Mouse (Mus musculus) skeletal muscle tissue, adult 2 months (tissue): ENCODE measurements around the gene Slc38a10.
A peak's percentile ranks its signal among the peaks of the same experiment; 100 is the strongest.

ENCODE experiments used
- DNase-seq: peaks from one replicate; pipeline ENCODE4 v3.0.0-alpha.2; 2012; ENCODE audit warnings: low read depth, low spot score

Slc38a10 gene

DNA sequence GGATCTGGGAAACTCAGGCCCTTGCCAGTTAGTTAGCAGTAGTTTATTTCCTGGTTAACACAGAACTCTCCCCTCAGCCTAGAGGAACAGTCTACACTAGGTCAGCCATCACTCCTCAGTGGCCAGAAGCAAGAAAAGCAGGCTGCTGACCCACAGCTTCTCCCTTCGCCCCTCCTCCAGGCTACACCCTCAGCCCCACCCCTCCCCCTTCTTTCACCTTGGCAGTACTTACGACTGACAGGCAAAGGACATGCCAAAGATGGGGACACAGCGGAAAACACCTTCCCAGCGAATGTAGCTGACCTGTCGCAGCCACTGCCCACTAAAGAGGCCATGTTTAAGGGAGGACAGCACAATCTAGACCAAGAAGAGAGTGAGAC is 13.5 kb downstream of the Slc38a10 start:
- no peak for DNase-seq

DNA sequence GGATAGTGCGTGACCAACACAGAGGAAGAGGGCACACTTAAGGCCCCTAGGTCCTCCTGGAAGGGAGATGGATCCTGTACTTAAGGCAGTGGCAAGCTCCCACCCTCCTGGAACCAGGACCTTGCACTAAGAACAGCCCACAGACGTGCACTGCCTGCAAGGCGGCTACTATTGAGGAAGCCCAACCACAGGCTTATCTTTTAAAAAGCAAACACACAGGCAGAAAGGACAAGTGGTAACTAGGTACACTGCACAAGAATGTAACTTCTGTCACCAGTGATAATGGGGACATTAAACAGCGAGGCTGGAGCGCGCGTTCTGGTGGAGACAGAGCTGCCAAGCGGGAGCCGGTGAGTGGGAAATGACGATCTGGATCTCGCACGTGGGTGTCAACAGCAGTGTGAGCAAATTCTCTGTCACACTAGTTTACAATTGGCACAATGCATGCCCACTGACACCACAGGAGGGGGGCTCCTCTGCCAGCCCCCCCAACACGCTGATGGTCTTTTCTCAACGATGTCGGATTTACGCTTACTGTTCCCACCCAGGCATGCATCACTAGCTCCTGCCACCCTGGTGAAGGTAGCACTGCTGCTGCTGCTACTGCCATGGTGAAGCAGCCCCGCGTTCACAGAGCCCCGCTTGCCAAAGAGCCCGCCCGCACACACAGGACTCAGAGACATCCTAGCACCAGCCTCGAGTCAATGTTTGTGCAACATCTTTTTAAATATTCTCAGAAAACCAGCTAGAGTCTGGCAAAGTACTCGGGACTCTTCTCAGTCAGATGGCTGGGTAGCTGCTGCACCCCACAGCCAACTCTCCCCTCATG is 14.1 kb downstream of the Slc38a10 start:
- no peak for DNase-seq

DNA sequence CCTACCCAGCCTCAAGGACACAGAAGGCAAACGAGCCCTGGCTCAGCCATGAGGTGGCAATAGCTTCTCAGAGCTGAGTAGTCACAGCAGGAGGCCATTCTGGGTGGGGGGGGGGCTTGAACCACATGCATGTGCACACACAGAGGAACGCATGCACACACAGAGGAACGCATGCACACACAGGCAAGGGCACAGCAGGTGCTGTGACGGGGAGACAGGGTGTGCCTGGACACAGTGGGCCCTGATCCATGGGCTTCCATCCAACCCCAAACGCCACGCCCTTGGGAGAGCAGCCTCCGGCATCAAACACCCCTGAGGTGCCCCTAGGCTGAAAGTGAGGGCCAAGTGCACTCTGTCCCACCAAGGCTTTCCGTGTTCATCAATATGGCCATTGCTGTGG is 15.0 kb downstream of the Slc38a10 start:
- no peak for DNase-seq

DNA sequence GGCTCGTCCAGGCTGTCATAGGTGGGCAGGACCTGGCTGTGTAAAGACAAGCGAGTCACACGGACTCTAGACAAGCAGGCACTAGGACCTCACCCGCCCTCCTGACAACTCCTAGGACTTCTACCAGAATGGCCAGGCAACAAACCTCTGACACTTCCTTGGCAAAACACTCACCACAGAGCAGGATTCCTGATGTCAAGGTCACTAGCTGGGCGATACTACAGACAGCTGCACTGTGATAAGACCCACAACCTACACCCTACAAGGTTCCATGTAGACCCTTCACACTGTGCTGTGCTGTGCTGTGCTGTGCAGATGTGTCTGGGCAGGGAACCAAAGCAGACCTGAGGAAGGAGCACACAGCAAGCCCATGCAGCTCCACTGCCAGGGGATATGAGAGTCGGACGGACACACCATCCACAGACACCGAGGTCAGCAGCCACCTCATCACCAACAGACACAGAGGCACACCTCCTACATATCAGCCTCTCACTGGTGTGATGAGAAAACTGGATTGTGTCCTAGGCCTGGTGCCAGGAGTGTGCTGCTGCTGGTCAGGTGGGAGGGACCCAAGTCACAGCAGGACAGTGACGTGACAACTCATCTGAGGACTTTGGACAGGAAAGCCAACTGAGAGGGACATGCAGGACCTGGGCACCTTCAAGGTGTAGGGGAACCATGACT is 16.2 kb downstream of the Slc38a10 start:
- no peak for DNase-seq

DNA sequence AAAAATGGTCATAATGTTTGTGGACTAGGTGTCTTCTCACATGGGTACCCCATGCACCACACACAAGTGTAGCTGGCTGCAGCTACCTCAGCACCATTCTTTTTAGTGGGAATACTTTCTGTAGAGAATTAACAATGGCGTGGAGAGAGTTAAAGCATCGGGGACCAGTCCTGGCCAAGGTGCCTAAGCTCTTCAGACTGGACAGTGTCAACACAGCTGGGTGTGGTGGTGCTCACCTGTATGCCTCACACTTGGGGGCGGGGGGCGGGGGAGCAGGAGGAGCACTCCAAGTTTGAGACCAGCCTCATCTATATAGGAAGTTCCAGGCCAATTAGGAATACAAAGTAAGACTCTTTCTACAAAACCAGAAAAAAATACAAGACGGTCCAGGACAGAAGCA is 17.0 kb downstream of the Slc38a10 start:
- no peak for DNase-seq

DNA sequence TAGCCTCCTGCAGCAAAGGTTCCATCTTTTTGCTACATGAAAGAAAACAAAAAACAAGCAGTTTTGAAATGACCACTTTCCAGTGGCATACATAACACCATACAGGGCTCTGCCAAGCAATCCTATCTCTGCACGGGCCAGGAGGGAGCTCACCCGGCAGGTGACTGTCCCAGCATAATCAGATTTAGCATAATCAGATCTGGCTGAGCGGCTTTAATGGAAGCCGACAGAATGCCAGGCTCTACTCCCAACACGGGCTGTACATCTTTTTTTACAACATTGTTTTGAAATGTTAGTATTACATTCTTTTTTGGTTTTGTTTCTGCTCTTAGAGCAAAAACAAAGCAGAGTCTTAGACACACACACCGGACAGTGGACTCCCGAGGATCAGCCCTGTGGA is 21.9 kb downstream of the Slc38a10 start:
- no peak for DNase-seq

DNA sequence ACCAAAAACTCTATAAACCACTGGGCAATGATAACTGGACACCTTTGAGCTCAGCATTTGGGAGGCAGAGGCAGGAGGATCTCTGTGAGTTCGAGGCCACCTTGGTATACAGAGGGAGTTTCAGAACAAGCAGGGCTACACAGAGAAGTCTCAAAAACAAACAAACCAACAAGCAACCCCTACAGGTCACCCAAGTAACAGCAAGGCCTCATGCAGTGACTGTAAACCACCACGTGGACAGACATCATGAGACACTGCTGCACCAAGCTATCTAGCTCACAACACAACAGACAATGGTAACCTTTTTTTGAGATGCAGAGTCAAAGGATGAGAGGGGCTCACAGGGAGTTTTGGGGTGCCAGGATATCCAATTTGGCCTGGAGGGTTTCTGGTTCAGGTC is 24.3 kb downstream of the Slc38a10 start:
- DNase-seq = no peak

DNA sequence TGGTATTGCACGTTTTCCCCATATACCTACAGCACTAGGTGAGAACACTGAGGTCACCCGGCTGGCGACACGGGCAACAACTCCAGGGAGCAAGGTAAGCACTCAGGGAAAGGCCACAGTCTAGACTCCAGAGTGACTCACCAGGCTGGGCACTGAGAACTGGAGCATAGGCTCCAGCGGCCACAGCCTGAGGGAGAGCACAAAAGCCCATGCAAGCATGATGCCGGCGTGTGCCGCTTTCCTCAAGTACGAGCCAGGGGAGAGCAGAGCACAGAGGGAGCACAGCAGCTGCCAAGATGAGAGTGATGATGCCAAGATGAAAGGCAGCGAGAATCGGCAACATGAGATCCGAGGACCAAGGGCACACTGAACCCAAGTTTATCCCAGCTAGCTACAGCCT is 29.0 kb downstream of the Slc38a10 start:
- DNase-seq = peak; percentile 70

DNA sequence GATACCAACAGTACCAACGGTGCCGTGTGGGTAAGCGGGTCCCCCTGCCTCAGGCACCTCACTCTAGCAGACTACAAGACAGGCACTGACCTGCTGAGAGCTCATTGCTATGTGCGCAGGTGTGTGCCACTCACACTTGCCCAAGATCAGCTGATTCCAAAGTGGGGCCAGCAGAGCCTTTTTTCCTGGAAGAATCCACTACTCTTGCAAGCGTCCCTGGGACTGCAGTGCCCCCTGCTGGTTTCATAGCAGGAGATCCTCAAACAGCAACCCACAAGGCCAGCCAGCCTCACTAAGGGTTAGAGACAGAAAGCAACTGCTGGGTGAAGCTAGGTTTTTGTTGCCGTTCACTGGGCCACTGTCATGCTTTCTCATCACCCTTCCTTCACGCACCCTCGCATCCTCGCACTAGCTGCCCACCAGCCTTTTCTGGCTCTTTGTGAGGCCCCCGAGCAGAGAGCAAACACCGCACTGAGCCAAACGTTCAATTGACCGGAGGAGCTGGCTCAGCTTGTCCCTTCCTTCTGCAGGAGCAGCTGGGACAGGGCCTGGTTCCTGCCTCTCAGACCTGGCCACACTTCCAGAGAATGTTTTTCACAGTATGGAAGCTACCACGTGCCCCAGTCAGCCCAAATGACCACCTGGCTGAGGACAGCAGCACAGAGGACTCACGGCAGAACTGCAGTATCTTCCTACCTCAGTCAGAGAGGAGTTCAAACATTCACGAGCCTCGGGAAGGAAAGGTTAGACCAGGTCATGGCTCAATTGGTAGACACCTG is 30.3 kb downstream of the Slc38a10 start:
- DNase-seq = no peak

DNA sequence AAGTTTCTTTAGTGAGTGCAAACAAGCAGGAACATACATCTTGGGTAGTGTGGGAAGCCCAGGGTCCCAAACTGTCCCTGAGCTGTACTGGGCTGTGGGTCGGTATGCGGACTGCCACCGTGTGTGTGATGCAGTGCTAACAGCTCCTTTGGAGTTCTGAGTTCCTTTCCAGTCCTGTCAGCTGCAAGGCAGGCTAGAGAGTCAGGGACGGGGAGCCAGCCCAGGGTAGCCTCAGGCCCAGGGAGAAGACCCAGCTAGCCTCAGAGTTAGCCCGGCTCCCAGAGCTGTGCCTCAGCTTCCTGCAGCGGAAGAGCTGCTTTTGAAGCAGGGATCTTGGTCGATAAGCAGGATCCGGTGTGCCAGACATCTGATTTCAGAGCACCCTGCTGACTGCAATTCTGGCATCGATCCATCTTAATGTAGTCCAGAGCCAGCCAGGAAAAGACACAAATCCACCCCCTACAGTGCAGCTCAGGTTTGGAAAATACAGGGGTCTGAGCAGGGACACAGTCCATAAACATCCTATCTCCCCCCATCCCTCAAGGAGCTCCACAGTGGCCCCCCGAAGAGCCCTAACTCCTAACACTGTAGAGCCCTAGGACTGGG is 31.1 kb downstream of the Slc38a10 start:
- DNase-seq = no peak

DNA sequence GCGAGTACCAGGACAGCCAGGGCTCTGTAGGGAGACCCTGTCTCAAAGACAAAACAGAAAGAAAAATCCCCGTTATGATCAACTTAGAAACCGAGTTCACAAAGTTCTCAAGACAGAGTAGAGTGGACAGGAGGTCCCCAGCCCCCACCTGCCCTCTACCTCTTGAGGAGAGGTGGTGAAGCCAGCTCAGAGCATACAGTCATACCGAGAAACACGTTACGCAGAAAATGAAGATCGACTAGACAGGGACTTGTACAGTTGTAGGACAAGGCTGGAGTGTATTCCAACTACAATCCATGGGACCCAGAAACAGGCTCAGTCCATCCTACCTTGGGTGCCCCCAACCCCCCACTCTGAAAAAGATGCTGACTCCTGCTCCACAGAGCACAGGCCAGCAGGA is 32.0 kb downstream of the Slc38a10 start:
- DNase-seq = no peak

DNA sequence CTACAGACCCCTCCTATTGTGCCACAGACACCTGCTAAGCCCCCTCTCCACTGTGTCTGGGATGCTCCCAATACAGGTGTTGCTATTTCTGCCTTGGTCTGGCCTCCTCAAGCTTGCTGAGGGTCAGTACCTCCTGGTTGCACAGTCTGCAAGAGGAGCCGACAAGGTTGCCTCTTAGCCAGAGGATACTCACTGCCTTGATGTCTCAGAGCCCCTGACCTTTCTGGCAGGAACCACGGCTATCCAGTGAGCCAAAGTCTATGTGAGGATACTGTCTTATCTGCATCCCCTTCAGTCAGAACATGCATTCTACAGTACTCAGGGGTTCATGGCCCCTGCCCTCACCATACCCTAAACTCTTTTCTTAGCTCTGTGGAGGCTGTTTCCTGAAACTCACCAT is 33.5 kb downstream of the Slc38a10 start:
- no peak for DNase-seq

DNA sequence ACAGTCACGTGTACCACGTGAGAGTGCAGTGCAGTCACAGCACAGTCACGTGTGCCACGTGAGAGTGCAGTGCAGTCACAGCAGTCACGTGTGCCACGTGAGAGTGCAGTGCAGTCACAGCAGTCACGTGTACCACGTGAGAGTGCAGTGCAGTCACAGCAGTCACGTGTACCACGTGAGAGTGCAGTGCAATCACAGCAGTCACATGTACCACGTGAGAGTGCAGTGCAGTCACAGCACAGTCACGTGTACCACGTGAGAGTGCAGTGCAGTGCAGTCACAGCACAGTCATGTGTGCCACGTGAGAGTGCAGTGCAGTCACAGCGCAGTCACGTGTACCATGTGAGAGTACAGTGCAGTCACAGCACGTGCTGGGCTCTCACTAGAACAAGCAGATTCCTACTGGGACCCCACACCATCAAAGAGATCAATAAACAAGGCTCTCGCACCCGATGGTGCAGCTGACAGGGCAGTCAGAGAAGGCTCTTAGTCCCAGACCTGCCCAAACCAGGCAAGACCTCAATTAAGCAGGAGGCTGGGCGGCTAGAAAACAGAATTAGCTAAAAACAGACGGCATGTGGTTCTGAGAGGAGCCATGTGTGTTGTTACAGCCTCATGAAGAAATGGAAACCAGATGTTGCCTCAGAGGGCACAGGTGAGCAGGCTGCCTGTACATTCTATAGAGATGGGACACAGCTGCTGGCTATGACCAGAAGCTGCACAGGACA is 36.5 kb downstream of the Slc38a10 start:
- DNase-seq = no peak

DNA sequence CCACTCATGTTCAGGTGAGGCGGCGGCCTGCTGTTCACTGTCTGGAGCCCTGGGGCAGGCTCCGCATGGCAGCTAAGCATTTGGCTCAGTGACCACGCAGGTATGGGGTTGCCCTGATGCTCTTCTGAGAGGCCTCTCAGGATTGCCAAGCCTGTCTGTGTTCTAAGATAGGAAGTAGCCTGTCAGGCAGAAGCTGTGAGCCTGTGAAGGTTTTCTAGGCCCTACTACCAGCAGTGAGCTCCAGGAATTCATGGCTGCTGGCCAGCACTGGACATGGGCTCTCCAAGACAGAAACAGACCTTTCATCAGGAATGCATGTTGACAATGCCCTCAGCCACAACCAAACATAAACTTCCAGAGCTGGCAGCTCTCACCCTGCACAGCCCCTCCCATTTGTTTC is 39.0 kb downstream of the Slc38a10 start:
- DNase-seq = no peak

DNA sequence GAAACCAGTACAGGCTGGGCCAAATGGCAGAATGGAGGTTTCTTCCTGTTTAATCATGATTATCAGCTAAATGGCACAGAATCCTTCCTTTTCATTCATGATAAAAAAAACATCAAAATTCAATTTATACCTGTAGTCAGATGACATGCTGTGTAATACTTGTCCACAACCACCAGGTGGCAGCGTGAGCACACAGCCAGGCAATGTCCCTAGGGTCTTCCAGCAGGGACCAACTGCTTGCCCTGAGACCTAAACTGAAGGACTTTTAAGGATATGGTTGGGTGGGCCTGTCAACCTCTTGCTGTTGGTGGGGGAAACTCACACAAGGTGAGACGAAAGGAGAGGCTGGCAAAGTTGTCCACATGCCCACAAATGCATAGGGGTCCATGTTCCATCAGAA is 40.1 kb downstream of the Slc38a10 start:
- peak; percentile 42 for DNase-seq

DNA sequence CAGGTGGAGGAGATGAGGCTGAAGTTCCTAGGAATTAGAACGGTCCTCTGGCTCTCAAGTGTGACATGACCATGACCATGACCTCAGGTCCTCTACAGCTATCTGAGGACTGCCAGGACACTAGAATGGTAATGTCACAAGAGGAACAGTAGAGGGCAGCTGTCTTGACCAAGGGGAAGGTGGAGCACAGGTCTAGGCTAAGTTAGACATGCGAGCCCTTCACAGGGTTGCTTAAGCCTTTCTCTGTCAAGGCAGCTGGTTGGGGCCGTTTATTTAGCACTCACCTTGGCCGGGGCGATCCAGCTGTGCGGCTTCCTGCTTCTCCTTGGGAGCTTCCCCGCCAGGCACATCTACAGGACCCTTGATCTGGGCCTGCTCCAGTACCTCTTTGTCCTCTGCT is 40.6 kb downstream of the Slc38a10 start:
- no peak for DNase-seq

DNA sequence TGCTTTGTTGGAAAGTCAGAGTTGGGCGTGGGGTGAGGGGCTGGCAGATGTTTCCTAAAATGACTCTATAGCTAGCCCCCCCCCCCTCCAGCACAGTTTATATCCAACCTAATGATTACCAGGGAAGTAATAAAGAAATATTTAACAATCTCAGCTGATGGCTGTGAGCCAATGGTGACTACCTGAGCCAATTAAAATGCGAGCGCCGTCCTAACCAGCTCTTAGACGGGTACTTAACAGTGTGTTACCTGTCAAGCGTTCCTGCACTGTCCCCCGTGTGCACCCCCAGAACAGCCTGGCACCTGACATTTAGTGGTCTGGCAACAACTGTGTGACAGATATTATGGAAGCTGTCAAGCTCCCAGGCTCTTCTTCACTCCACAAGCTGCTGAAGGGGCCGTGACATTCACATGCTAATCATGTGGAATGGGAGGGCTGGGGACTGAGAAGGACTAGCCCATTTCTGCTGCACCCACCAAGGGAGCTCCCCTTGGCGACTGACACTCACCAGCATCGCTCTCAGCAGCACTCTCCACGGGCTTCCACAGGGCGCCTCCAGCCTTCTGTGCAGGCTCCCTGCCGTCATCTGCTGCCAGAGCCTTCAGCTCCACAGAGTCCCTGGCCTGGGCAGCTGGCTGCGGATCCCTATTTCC is 41.5 kb downstream of the Slc38a10 start:
- DNase-seq = no peak

DNA sequence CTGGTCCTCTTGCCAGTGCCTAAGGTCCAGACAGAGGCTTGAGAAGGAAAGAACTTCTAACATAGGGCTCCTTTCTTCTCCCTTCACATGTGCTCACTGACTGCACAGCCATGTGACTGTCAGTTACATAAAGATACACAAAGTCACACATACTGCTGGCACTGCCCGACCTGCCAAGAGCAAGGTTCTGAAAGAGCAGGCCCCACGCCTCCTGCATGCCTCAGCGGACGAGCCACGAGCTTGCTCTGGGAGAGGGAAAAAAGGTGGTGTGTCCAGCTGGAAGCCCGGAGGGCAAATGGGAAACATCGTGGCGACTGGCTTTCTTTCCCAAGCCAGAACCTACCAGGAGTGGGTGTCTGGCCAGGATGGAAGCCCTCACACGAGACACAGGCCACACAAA is 43.4 kb downstream of the Slc38a10 start:
- no peak for DNase-seq

DNA sequence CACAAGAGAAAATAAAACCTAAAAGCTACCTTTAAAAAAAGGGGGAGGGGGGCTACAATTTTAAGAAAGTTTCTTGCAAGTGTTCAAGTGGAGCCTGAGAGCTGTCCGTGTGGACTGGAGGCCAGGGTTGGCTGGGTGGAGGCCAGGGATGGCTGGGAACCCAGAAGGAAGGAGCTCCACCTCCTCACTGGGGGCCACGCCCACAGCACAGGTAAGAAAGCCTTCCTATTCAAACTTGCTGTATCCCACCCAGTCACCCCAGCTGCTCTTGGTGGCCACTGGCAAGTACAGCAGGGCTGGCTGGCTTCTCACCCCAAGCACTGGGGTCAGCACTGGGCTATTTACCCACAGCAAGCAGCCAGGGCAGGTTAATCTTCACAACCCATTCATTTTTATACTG is 44.1 kb downstream of the Slc38a10 start:
- no peak for DNase-seq

DNA sequence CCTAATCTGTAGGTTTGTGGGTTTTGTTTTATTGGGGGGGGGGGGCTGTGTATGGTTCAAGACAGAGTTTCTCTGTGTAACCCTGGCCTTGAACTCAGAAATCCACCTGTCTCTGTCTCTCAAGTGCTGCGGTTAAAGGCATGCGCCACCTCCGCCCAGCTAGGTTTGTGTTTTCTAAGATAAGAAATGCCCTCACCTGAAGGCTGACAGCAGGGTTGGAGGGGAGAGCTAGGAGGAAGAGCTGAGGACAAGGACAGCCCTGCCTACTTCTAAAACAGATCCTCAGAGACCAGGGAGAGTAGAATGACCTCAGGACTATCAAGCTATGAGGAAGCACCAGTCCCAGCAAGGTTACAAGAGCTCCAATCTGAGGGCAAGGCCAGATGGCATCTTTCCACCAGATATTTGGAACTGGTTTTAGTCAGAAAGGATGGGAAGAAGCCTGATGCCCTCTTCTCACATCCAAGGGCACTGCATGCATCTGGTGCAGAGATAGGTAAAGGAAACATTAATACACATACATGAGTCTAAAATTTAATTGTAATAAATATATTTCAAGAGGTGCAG is 47.6 kb downstream of the Slc38a10 start:
- DNase-seq = no peak

DNA sequence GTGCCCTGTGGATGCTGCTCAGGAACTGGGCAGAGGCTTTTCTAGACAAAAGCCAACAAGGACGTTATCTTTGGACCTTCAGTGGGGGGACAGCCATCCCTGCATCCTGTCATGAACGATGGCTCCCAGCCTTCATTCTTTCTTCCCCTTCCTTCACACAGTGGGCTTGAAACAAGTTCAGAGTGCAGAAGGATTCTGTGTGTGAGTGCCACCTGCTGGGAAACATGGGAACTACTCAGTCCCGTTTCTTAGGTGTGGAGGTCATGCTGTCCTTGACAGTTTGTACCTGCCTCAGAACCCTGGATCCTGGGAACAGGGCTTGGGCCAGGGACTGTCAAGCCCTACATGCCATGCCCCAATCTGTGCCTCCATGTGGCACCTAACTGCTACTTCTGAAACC is 50.1 kb downstream of the Slc38a10 start:
- DNase-seq = peak; percentile 54
